Mouse (Mus musculus) CD8-positive naive resting alpha-beta T cell, adult 2 months (primary cell): ENCODE results near the gene Gng3.
A peak's percentile ranks its signal among the peaks of the same experiment; 100 is the strongest.
"Not testable (repeated sequence)": the region's sequence is repeated elsewhere in the genome, so short reads cannot be mapped to it uniquely, and the experiment has no call there.

Source experiments
- DNase-seq, 2 experiments: peaks; one replicate each; pipeline ENCODE4 v3.0.0; 2022; ENCODE audit warnings: low read depth in 2 of 2, low spot score in 2 of 2

The Gng3 gene

DNA sequence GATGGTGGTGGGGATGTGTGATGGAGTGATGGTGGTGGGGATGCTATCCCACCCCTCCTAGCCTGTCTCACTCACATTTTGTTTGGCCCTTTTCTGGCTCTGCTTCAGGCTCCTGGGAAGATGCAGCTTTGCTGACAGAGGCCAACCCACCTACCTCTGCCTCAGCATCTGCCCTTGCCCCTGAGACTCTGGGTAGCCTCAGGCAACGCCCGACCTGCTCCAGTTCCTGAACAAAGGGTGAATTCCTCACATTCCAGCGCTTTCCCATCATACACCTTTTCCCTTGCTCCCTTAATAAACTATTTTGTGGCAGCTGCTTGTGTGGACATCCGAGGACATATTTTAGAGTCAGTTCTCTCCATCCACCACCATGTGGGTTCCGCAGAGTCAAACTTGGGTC is 9.4 kb upstream of the Gng3 start:
- DNase-seq, result no peak

DNA sequence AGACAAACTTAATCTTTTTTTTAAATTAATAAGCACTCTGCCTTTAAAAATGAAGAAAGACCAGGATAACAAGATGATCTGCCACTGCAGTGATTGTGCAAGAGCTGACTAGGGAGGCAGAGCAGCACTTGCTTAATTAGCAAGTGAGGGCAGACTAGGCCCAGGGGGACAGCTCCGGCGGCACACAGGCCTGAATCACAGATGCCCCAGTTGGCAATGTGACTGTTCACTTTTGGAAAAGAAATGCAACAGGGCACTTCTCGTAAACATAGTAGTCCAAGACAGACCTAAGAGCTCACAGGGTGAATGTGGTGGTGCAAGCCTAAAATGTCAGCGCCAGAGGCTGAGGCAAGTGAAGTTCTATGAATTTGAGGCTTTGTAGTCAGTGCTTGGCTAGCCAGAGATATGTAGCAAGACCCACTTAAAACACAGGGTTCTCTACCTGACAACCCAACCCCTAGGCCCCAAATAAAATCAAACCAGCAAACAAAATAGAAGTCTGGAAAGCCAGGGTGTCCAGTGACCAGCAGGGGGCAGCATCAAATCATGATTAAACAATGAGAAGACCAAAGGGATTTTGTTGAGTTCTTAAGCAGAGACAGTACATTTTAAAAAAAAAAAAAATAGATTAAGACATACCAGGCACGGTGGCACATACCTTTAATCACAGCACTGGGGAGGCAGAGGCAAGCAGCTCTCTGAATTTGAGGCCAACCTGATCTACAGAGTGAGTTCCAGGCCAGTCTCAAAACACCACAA is 5.6 kb upstream of the Gng3 start:
- DNase-seq, result peak; percentile 71 to 88

DNA sequence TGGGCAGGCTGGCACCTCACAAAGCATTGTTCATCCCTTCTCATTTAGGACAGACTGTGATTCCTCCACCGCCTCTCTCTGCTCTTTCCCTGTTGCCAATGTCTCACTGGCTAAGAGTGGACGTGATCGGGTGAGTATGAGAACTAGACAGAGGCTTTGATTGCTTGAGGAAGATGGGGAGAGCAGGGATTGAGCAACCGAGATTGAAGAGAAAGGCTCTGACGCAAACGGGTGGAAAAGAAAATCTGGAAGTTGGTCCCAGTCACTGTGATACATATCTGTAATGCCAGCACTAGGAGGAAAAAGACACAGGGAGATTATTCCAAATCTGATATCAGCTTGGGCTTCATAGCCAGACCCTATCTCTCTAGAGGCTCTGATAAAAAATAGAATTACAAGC is 4.0 kb upstream of the Gng3 start:
- no peak for DNase-seq

DNA sequence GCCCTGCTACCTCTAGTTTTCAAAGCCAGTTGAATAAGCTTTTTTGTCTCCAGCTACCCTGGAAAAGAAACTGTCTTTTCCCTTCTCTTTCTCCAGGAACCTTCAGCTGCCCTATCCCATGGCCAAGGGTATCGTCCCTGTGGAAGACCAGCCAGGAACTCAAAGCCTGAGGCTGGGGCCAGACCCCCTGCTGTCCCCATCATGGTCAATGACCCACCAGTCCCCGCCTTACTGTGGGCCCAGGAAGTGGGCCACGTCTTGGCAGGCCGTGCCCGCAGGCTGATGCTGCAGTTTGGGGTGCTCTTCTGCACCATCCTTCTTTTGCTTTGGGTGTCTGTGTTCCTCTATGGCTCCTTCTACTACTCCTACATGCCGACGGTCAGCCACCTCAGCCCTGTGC is 2.0 kb upstream of the Gng3 start:
- no peak for DNase-seq

DNA sequence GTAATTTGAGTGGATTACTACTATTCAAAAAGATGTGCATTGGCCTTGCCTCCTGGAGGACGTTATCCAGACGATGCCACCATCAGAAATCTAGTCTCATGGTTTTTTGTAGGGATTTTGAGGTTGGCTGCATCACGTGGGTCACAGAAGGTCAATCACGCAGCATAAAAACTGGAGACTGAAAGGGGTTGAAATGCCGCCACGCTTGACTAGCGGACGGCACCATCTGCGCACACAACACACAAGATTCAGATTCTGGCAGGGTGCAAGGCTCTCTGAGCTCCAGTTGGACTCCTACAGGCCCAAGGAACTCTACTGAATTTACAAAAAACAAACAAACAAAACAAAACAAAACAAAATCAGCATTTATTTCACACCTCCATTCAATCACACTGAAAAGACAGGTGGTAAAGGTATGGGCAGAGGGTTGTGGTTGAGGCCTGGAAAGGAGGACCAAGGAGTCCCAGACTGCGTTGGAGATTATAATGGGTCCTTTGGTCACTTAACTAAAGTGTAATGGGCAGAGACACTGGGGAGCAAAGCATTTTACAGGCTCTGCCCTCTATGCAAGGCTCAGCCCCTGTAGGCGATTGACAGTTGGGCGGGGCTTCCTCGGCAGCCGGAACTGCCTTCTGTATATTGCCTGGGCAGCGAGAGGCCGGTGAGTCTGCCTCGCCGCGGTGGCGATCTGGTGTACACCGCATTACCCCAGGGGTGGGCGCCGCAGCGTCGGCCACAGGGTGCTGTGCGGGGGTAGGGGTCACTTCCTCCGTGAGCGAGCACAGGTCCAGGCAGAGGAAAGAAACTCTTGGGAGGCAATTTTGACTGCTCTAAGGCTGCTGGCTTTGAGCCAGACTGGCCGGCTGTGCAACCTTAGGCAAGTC is 1.2 kb upstream of the Gng3 start:
- DNase-seq, result peak in 1 of 2 experiments; percentile 26

DNA sequence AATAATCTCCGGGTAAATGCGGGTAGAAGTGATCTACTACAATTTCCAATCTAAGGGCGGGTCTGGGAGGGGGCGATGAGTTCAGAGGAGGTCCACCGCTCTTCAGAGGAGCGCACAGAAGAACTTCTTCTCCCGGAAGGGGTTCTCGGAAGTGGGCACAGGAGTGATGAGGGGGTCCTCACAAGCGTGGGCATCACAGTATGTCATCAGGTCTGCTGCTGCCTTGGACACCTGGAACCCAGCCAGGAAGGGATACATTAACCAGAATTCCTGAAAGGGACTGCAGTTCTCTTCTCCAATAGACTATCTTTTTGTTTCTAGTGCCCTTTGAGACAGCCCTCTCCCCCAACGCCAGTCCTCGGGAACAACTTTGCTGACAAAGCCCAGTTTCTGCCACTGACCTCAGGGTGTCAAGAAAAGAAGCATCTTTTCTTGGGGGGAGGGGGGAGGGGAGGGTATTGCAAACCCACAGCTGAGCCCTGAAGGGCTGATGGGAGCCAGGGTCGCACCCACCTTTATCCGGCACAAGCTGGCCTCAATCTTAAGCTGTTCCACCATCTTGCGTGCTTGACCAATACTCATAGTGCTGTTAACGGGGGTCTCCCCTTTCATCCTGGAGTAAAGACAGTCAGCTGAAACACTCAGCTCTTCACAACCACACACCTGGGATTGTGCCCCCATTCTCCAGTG is 808 bp downstream of the Gng3 start:
- no peak for DNase-seq

DNA sequence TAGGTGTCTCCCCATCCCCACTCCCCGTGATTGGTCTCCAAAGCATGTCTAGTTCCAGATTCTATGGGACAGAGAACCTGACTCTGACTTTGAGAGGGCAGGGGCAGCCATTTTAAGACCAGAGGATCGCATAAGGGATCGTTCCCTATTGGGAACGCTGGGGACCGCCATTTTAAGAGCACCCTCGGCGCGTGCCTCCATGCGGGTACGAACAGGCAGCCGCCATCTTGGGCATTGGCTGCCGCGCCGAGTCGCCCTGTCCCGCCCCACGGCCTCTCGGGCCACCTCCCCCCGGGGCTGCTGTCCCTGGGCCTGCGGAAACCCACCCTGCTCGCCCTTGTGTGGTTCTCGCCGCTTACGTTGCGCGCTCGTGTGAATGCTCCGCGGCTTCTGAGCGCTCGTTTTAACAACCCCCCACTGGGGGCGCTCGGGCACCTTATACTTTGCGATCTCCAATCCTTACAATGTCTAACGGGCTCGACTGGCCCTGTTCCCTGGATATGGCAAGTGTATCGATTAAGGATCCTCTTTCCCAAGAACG is 1.7 kb downstream of the Gng3 start, which contains the start of gene Bscl2:
TSS of gene Bscl2 (plus strand) at position 217 of the 541 bp plus-strand sequence.
- DNase-seq, result peak; percentile 76 to 85

DNA sequence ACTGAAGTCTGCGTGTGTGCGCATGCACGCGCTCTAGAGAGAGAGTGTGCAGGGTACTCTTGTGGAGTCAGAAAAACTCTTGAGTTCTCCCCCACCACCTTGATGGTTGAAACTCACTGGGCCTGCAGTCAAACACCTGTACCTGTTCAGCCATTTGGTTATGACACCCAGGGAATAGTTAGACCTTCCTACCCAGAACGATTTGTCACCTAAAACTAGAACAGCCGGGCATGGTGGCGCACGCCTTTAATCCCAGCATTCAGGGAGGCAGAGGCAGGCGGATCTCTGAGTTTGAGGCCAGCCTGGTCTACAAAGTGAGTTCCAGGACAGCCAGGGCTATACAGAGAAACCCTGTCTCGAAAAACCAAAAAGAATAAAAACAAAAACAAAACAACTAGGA is 2.7 kb downstream of the Gng3 start:
- DNase-seq, result not testable (repeated sequence)

DNA sequence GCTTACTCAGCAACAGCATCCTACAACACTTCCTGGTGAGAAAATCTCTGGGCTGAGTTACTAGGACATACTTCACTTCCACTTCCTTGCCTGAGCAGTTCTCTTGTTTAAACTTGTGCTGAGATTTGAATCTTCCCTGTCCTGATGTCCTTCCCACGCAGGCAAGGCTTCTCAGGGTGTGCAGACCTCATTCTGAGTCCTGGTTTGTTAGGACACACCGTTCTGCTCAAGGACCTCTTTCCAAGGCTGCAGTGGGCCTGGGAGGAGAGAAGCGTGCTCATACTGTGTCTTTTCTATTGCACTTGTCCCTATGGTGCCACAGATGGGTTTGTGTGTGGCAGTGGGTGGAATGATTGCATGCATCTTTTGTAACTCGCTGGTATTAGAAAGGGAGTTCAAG is 6.0 kb downstream of the Gng3 start:
- no peak for DNase-seq

DNA sequence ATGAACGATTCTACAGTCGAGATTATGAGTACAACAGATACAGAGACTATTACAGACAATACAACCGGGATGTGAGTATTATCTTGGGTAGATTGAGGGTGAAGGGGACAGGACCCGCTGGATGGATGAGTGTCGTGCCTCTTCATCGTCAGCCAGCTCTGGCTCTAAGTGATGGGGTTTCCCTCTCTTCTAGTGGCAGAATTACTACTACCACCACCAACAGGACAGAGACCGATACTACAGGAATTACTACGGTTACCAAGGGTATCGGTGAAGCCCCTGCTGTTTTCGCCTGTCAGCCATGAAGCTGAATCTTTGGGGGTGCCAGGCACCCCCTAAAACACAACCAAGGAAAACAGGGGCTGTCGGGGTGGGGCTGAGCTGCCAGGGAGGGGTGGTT is 7.7 kb downstream of the Gng3 start:
- DNase-seq, result no peak

DNA sequence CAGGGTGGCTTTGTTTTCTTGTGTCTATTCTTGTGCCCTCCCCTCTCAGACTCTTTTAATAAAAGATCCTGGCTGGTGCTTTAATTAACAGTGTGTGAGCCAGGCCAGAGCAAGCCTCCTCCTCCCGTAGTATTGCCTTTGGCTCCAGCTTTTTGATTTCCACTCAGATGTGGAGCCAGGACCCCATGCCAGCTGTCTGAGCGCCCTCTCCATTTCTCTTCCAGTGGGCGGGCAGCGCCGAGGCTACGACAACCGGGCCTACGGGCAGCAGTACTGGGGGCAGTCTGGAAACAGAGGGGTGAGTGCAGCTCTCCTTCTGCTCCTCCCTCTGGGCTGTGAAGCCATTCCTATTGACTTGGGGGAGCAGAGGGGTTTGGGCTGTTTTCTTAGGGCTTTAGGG is 8.3 kb downstream of the Gng3 start:
- no peak for DNase-seq

DNA sequence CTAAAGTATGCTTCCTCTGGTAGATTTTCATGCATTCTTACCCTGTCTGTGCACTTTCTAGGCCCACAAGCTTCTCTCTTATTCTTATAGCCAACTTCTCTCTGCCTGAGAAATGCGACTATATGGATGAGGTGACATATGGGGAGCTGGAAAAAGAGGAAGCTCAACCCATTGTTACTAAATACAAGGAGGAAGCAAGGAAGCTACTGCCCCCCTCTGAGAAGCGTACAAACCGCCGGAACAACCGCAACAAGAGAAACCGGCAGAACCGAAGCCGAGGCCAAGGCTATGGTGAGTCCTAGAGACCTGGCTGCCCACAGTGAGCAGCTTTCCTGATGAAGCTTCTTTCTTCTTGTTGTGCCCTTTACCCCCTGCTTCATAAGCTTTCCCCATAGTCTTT is 9.3 kb downstream of the Gng3 start, which contains the start of gene AC129217.1:
TSS of gene AC129217.1 (plus strand) at position 114 of the 400 bp plus-strand sequence.
- DNase-seq, result no peak

DNA sequence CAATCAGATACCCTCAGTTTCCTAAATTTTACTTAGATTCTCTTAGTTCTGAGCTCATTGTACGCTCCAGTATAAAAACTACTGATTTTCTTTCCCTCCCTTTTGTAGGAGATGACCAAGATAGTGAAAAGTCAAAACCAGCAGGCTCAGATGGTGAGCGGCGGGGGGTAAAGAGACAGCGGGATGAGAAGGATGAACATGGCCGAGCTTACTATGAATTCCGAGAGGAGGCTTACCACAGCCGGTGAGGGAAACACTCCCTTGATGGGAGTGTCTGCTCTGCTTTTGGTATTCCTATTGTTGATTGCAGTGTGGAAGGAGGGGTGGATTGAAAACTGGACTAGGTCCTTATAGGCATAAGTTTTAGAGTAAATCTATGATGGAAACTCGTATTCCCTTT is 16.3 kb downstream of the Gng3 start:
- DNase-seq, result no peak

DNA sequence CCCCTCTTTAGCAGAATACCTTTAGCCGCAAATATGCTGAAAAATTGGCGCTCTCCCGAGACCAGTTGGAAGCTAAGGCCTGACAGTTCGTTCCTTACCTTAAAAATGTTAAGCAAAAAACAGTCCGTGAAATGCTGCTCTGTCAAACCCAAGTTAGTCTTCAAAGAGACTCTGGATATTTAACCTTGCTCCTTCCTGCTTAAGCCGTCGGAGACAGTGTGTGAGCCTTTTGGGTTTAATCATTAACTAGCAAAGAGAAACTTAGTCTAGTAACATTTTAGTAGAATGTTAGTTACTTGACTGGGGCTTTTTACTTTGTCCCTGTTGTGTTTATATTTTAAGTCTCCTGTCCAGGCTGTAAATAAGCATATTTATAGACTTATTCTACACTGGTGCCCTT is 17.8 kb downstream of the Gng3 start:
- DNase-seq, result no peak

DNA sequence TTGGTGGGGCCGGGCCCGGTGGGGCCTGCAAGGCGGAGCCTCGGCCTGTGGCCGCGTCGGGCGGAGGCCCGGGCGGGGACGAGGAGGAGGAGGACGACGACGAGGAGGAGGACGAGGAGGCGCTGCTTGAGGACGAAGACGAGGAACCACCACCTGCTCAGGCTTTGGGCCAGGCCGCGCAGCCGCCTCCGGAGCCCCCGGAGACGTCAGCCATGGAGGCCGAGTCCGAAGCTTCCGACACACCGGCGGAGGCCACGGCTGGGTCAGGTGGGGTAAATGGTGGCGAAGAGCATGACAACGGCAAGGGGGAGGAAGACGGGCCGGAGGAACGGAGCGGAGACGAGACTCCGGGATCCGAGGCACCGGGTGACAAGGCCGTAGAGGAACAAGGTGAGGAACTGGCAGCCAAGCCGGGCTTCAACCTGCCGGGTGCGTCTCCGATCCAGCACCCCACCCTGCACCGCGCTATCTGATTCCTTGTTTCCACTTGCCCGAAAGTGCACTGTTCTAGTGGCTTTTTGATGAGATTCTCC is 18.5 kb downstream of the Gng3 start:
- DNase-seq, result no peak

DNA sequence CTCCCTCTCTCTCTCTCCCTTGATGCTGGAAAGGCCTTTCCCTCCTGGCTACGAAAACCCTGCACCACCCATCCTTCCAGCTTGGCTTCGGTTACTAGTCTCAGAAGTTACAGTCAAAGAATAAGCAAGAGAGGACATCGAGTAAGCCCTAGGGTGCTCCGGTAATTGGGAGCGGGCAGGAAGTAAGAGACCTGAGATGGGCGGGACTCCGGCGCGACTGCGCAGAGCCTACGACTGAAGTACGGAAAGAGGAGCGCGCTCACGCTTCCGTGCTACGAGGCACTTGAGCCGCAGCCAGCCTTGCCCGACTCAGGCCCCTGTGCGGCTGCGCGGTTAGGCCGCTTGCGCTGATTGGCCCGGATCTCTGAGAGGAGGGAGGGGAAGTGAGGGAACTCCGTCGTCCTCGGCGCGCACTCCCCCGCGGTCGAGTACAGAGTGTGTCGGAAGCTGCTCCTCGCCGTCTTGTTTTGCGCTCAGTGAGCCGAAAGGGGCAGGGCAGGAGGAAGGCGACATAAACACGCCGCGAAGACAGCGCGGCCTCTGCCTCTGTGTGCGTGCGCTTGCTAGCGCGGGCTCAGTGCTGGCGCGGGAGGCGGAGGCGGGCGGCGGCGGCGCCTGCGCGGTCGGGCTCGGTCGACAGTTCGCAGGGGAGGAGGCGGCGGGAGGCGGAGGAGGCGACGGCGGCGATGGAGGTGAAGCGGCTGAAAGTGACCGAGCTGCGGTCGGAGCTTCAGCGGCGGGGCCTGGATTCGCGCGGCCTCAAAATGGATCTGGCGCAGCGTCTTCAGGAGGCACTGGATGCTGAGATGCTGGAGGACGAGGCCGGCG is 19.2 kb downstream of the Gng3 start, which contains the start of gene Hnrnpul2:
TSS of gene Hnrnpul2 (plus strand) at position 415 of the 828 bp plus-strand sequence.
- peak; percentile 97 to 98 for DNase-seq

DNA sequence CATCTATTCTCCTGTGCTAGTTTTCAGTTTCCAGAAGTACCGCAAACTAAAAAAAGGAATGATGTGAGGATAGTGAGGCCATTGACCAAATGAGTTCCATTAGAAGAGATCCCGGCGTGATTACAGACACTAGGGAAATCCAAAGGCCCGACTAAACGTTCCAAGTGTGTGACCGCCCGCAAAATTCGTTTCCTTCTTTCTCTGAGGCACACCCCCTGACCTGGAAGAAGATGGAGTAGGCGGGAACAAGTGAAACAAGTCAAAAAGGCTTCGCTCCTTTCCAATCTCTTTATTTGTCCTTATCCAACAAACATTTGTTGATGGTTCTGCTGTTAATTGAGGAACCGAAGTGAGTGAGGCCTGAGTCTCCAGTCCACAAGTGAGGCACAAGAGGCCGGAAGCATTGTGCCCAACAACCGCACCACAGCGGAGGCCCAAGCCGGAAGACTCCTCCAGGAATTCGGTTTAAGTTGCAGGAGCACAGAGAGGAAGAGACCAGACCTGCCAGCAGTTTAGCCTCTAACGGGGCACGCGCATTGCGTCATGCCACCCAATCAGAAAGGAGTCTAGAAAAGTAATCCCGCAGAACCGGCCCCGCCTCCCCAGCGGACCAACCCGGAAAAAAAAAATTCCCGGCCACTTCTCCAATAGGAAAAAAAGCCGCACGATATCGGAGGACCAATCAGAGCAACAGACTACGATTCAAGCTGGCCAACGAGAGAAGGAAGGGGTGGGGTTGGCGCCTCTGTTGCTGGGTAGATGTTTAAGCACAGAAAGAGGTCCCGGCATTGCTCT is 20.0 kb downstream of the Gng3 start, which contains the start of gene Ttc9c:
TSS of gene Ttc9c (minus strand) at position 533 of the 795 bp plus-strand sequence.
- no peak for DNase-seq

DNA sequence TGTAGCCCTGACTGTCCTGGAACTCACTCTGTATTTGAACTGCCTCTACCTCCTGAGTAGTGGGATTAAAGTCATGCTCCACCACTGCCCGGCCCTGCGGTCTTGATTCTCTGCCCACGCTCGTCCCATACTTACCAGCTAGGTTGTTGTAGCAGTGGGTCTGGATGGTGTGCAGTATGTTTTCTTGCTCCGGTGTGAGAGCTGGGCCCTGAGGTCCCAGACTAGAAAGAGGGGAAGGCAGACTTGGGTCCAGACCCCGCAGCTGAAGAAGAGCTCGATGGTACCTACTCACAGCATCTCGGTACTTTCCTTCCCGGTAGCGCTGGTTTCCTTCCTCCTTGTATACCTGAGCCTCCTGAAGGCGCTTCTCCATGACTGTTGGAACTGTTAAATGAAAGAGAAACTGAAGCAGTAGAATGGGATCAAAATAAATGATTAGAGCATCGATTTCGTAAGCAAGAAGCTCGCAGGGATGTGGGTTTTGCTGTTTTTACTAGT is 20.6 kb downstream of the Gng3 start:
- no peak for DNase-seq

DNA sequence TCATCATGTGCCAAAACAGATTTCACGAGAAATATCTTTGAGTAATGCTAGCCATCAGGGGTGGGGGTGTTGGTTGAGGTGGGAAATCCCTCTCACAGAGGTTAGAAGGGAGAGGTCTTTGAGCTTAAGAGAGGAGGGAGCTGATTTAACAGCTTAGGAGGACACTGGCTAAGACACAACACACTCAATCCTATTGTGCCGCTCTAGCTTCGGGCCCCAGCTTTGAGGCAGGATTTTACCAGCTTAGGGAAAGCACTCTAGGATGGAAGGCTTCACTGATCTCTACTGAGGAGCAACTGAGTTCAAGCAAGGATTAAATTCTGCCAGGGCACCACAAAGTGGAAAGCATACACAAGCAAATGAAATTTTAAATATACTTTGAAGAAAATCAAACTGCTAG is 22.0 kb downstream of the Gng3 start:
- DNase-seq, result no peak
